Mouse (Mus musculus) hindbrain, embryonic 13.5 days (tissue): ENCODE measurements at regions not wholly inside any gene's neighbourhood (a gene's known extent, or its start where the extent isn't known, plus 50 kb on each side); places are given as distances from the start of the nearest gene placed in this dataset.

Source experiments
- ATAC-seq: fragments of 200-750 bp; cut with Nextera tagmentation; 2 replicates; pipeline ENCODE4 v1.8.0; 2017; ENCODE audit warnings: moderate TSS enrichment; ENCODE audit not compliant: low FRiP score
- H3K27ac ChIP-seq: fragments of 300-500 bp; sonication (generic); 2 replicates; pipeline ENCODE4 v1.5.1; 2015; ENCODE audit warnings: inconsistent platforms, mild to moderate bottlenecking, moderate library complexity
- H3K27me3 ChIP-seq: fragments of 300-500 bp; sonication (generic); 2 replicates; pipeline ENCODE4 v1.6.1; 2015; ENCODE audit warnings: mild to moderate bottlenecking, inconsistent platforms
- H3K36me3 ChIP-seq: fragments of 300-500 bp; sonication (generic); 2 replicates; pipeline ENCODE4 v1.6.1; 2015; ENCODE audit warnings: mild to moderate bottlenecking, inconsistent platforms
- H3K4me1 ChIP-seq: fragments of 300-500 bp; sonication (generic); replicated peaks from 2 replicates; pipeline ENCODE4 v1.6.1; 2015; ENCODE audit warnings: inconsistent platforms
- H3K4me2 ChIP-seq: fragments of 300-500 bp; sonication (generic); 2 replicates; pipeline ENCODE4 v1.6.1; 2015; ENCODE audit warnings: inconsistent platforms, mild to moderate bottlenecking, moderate library complexity
- H3K4me3 ChIP-seq: fragments of 300-500 bp; sonication (generic); 2 replicates; pipeline ENCODE4 v1.5.1; 2015; ENCODE audit warnings: mild to moderate bottlenecking, inconsistent platforms
- H3K9ac ChIP-seq: fragments of 300-500 bp; sonication (generic); 2 replicates; pipeline ENCODE4 v1.6.1; 2015; ENCODE audit warnings: mild to moderate bottlenecking, inconsistent platforms
- H3K9me3 ChIP-seq: fragments of 300-500 bp; sonication (generic); 2 replicates; pipeline ENCODE4 v1.6.1; 2016; ENCODE audit warnings: inconsistent platforms
- WGBS: fragments of 180-500 bp; shearing (Covaris S2); methylation state at CpG from one replicate; pipeline ENCODE4 v1.1.7; 2015; 5-methylcytosine and 5-hydroxymethylcytosine counted together

DNA sequence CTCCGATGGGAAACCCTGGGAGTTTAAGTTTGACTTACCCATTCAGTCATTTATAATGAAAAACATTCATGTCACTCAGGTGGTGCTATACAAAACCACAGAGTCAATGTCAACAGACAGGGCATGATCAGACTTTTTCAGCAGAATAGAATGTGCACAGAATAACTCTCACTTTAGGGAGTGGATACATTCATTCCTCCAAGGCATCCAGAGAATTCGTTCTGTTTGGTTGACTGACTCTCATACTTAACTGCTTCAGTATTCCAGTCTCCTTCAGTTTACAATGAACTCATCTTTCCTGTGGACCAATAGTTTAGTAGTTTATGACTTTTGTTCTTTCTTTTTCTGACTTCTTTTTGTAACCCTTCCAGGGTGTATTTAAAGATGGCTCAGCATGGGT lies 225.1 kb downstream of the AI593442 start:
- Histone ChIP-seq H3K4me1 (no peaks in the 10 kb centered on the region), H3K36me3 (no peaks in the 10 kb centered on the region), H3K27ac (no peak overlapping the region), H3K9ac (no peak overlapping the region), H3K4me2 (no peak overlapping the region), H3K27me3 (no peaks in the 10 kb centered on the region), H3K9me3 (no peaks in the 10 kb centered on the region), H3K4me3 (no peak overlapping the region)
- WGBS: 83% methylated on average over 2 of the region's 2 CpGs
- no peak for ATAC-seq

DNA sequence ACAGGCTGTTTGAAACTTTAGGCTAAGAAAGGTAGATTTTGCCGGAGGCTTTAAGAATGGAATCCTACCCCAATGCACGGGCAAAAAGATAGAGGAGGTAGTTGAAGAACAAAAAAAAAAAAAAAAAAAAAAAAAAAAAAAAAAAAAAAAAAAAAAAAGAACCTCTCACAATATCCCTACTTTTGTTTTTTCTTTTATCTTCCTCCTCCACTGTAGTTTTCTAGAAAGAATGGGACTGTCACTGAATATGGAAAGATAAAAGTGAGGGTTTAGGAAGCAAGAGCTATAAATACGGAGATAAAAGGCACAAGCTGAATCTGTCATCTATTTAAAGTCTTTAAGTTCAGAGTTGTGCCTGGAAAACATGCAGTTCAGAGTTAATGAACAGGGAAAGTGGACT lies 227.8 kb downstream of the AI593442 start:
- 89% methylated on average over 3 of the region's 3 CpGs for WGBS
- Histone ChIP-seq H3K9me3 (no peaks in the 10 kb centered on the region), H3K4me1 (no peaks in the 10 kb centered on the region), H3K36me3 (no peaks in the 10 kb centered on the region), H3K4me3 (no peak overlapping the region), H3K9ac (no peak overlapping the region), H3K27ac (no peak overlapping the region), H3K27me3 (no peaks in the 10 kb centered on the region), H3K4me2 (no peak overlapping the region)
- ATAC-seq: no peak

DNA sequence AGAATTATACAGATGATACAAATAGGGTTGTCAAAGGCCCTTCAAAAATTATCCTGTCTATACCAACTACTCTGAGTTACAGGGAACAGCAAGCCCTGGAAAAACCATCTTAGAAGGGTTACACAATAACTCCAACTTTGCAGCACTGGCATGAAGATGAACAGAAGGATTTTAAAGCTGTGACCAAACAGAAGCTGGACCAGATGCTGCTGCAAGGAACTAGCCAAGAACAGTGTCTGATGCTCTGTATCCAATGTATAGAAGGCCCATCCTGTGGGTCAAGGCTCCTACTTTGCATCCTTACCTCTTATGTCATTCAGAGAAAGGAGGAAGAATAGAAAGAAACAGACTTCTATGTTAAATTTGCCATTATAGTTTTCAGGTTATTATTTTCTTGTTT lies 231.3 kb downstream of the AI593442 start:
- Histone ChIP-seq H3K36me3 (no peaks in the 10 kb centered on the region), H3K4me2 (no peak overlapping the region), H3K4me3 (no peak overlapping the region), H3K9ac (no peak overlapping the region), H3K9me3 (no peaks in the 10 kb centered on the region), H3K27ac (no peak overlapping the region), H3K27me3 (no peaks in the 10 kb centered on the region), H3K4me1 (no peaks in the 10 kb centered on the region)
- ATAC-seq: no peak

DNA sequence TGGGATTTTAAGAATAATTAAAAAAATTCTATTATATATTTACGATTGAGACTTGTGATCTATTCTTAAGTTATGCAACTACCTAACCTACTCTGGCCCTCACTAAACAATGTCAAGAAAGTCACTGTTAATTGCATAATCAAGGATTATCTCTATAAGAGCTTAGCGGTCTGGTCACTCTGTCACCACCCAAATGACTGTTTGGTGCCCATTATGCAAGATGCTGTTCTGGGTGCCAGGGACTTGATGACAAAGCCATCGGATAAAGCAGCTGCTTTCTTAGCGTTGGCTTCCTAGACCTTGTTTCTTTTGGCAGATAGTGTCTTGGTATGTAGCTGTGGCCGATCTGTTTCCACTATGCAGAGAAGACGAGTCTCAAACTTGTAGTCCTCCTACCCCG lies 236.4 kb downstream of the AI593442 start:
- Histone ChIP-seq H3K9me3 (no peaks in the 10 kb centered on the region), H3K4me3 (no peak overlapping the region), H3K9ac (no peak overlapping the region), H3K27me3 (no peaks in the 10 kb centered on the region), H3K27ac (no peak overlapping the region), H3K4me2 (no peak overlapping the region), H3K4me1 (no peaks in the 10 kb centered on the region), H3K36me3 (no peaks in the 10 kb centered on the region)
- ATAC-seq: no peak
- 91% methylated on average over 7 of the region's 7 CpGs for WGBS

DNA sequence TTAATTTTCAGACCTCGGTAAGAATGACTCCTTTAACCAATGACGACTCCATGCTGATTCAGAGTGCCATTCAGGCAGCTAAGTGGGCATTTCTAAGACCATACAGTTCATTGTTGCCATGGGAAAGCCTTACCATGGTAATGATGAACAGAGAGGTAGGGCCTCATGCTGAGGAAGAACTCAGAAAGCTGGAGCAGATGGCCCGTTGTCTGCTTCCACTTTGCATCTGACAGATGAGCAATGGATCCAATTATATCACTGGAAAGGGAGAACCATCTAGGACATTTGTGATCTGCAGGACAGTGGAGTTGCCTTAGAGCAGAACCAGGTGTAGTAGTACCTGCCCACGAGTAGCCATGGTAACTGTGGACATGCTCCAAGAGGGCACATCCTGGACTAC lies 245.4 kb downstream of the AI593442 start:
- Histone ChIP-seq H3K4me2 (no peak overlapping the region), H3K4me1 (peaks cover 8% of the 10 kb centered on the region; the same call in 1 of the 2 replicates), H3K36me3 (no peaks in the 10 kb centered on the region), H3K27me3 (no peaks in the 10 kb centered on the region), H3K9me3 (no peaks in the 10 kb centered on the region), H3K27ac (no peak overlapping the region), H3K4me3 (no peak overlapping the region), H3K9ac (no peak overlapping the region)
- 51% methylated on average over 4 of the region's 4 CpGs for WGBS
- no peak for ATAC-seq

DNA sequence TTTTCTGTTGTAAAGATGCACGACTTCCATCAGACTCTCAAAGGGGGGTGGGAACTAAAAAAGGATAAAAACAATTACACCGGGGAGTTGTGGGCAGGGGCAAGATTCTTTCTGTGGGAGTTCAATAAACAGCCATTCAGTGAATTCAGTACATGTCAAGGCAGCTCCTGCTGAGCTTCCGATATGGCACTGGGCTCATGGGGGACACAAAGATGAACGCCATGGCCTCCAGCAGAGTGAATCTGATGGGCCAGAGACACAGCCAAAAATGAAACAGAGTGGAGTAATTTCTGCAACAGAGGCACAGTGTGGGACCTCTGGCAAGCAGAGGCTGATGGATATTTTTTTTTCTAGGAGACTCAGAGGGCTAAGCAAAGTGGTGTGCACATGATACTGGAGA lies 254.2 kb downstream of the AI593442 start:
- no peaks in the 10 kb centered on the region for H3K9me3 ChIP-seq
- no peaks in the 10 kb centered on the region for H3K27me3 ChIP-seq
- H3K9ac ChIP-seq: no peak overlapping the region
- H3K4me2 ChIP-seq: no peak overlapping the region
- no peak for ATAC-seq
- no peak overlapping the region for H3K4me3 ChIP-seq
- H3K36me3 ChIP-seq: no peaks in the 10 kb centered on the region
- H3K27ac ChIP-seq: no peak overlapping the region
- WGBS: 13% methylated on average over 4 of the region's 4 CpGs
- H3K4me1 ChIP-seq: peaks cover 9% of the 10 kb centered on the region

DNA sequence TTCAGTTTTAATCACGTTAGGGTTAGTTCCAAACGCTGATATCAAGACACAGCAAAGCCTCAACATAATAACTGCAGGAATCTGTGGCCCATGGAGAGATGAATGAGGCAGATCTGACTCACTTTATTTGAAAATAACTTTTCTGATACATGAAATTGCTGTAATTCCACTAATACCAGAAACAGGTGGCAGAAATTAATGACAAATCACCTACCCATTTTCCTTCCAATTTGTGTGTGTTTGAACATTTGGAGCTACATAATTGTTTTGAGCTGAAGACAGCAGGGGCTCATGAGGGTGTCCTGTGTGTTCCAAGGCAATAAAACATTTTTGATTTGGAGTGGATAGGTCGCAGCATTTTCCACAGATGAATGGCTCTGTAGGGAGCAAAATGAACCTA lies 254.2 kb upstream of the Zc3h12c start:
- 69% methylated on average over 3 of the region's 3 CpGs for WGBS
- H3K36me3 ChIP-seq: no peaks in the 10 kb centered on the region
- no peak overlapping the region for H3K4me3 ChIP-seq
- no peaks in the 10 kb centered on the region for H3K27me3 ChIP-seq
- no peak overlapping the region for H3K27ac ChIP-seq
- H3K9ac ChIP-seq: no peak overlapping the region
- peaks cover 9% of the 10 kb centered on the region for H3K4me1 ChIP-seq
- ATAC-seq: no peak
- no peaks in the 10 kb centered on the region for H3K9me3 ChIP-seq
- H3K4me2 ChIP-seq: no peak overlapping the region

DNA sequence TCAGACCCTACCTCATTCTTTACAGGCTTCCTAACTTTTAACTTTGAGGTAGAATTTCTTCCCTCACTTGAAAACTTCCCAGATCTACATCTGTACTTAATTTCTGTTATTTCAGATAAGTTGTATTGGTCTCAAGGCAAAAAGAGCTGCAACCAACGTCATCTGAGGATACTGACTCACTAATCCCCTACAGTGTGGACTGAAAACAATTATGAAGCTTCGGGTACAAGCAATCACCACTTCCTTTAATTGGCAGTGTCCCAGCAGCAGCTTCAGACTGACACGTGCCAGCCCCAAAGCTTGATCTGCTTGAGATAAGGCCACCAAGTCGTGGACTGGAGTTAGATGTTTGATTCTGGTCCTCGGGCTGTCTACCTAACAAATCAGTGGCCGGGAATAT lies 247.3 kb upstream of the Zc3h12c start:
- no peak overlapping the region for H3K27ac ChIP-seq
- 76% methylated on average over 6 of the region's 6 CpGs for WGBS
- H3K4me1 ChIP-seq: no peaks in the 10 kb centered on the region
- H3K9me3 ChIP-seq: no peaks in the 10 kb centered on the region
- no peak overlapping the region for H3K9ac ChIP-seq
- no peaks in the 10 kb centered on the region for H3K36me3 ChIP-seq
- no peaks in the 10 kb centered on the region for H3K27me3 ChIP-seq
- no peak overlapping the region for H3K4me3 ChIP-seq
- no peak overlapping the region for H3K4me2 ChIP-seq
- ATAC-seq: no peak

DNA sequence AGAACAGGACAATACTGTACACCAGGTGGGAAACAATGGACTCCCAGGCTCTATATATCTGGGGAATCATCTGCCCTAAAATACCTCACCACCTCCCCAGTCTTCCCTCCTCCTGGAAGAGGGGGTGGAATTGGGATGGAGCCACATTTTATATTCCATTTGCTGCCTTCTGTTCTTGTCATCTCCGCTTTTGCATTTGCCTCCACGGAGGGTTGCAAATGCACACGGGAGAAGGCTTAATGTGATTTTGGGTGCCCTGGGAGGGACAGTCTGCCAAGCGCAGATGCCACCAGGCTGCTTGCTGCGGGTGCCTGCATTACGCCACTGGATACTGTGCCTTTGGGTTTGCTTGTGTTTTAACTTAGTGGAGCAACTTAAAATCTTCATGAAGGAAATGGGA lies 239.5 kb upstream of the Zc3h12c start:
- Histone ChIP-seq H3K4me1 (no peaks in the 10 kb centered on the region), H3K36me3 (no peaks in the 10 kb centered on the region), H3K4me3 (no peak overlapping the region), H3K9me3 (no peaks in the 10 kb centered on the region), H3K27me3 (no peaks in the 10 kb centered on the region), H3K27ac (no peak overlapping the region), H3K9ac (no peak overlapping the region), H3K4me2 (no peak overlapping the region)
- ATAC-seq: no peak
- WGBS: 88% methylated on average over 6 of the region's 6 CpGs

DNA sequence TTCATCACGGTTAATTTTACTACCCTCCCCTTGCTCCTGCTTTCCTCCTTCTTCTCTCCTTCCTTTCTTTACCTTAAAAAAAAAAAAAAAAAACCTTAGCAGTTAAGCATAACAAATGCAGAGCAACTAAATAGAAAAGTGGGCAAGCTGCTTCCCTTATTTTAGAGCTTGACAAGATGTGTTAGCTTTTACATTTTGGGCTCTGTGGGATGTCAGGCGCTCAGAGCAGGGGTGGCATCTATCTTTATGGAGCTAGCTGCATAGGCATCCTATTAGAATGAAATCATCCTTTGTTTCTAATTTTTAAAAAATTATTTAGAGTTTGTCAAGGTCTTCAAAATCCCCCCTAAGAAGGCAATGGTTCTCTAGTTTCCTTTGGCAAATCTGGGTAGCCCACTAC lies 234.1 kb upstream of the Zc3h12c start:
- no peak for ATAC-seq
- no peaks in the 10 kb centered on the region for H3K27me3 ChIP-seq
- WGBS: 80% methylated on average over 2 of the region's 2 CpGs

DNA sequence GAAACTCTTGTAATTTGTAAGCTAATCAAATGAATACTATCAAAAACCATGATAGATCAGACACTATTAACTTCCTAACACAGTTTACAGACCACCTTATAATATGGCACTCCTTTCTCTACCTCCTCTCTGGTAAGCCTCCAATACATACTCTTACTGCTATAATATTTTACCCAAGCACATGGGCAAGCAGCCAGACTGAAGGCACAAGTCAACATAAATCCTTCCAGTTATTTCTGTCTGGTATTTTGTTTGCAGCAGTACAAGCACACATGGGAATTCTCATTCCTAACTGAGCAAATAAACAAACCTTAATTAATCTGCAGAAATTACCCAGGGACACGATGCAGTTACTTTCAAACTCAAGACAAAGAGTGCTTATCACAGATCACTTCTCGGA lies 210.7 kb upstream of the Zc3h12c start:
- no peaks in the 10 kb centered on the region for H3K9me3 ChIP-seq
- no peak overlapping the region for H3K4me2 ChIP-seq
- no peak overlapping the region for H3K27ac ChIP-seq
- H3K27me3 ChIP-seq: no peaks in the 10 kb centered on the region
- no peaks in the 10 kb centered on the region for H3K4me1 ChIP-seq
- no peak overlapping the region for H3K9ac ChIP-seq
- 84% methylated on average over 2 of the region's 2 CpGs for WGBS
- ATAC-seq: no peak
- no peaks in the 10 kb centered on the region for H3K36me3 ChIP-seq
- no peak overlapping the region for H3K4me3 ChIP-seq

More for the DNA sequence above, 234.1 kb upstream of the Zc3h12c start:
- Histone ChIP-seq H3K4me3 (no peak overlapping the region), H3K4me1 (no peaks in the 10 kb centered on the region), H3K9me3 (no peaks in the 10 kb centered on the region), H3K9ac (no peak overlapping the region), H3K27ac (no peak overlapping the region), H3K36me3 (no peaks in the 10 kb centered on the region), H3K4me2 (no peak overlapping the region)

DNA sequence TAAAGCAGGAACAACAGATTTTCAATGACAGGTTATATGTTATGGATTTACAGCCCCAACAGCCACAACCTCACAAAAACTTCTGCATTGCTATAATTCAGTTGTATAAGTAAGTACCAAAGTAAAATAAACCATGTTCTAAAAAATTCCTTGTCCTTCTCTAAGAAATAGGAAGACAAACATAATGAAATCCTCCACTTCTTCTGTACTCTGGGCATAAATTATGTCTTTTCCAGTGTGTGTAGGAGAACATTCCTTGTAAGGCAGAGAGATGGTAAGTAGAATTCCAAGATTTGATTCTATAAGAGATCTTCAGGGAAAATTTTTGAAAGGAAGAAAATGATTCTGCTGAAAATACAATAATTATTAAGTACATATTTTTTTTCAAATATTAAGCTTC lies 209.4 kb upstream of the Zc3h12c start:
- H3K36me3 ChIP-seq: no peaks in the 10 kb centered on the region
- no peaks in the 10 kb centered on the region for H3K4me1 ChIP-seq
- H3K9me3 ChIP-seq: no peaks in the 10 kb centered on the region
- H3K4me3 ChIP-seq: no peak overlapping the region
- no peak overlapping the region for H3K27ac ChIP-seq
- no peak overlapping the region for H3K4me2 ChIP-seq
- ATAC-seq: no peak
- no peak overlapping the region for H3K9ac ChIP-seq
- H3K27me3 ChIP-seq: no peaks in the 10 kb centered on the region

DNA sequence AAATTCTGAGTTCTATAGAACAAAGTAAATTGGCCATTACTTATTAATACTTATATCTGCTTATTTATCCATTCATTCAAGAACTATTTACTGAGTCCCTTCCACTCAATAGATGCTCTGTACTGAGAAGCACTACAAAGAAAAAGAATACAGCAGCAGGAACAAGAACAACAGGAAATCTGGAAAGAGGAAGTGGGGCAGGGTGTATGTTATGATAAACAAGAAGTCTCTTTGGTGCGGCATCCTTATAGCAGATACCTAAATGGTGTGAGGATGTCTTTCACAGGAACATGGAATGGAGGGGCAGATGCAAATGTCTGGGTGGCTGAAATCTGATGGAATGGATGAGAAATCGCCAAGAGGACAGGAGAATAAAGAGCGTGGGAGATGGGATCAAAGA lies 208.5 kb upstream of the Zc3h12c start:
- H3K9me3 ChIP-seq: no peaks in the 10 kb centered on the region
- H3K4me1 ChIP-seq: no peaks in the 10 kb centered on the region
- H3K36me3 ChIP-seq: no peaks in the 10 kb centered on the region
- H3K27me3 ChIP-seq: no peaks in the 10 kb centered on the region
- no peak overlapping the region for H3K4me2 ChIP-seq
- no peak for ATAC-seq
- 95% methylated on average over 3 of the region's 3 CpGs for WGBS
- no peak overlapping the region for H3K9ac ChIP-seq
- no peak overlapping the region for H3K4me3 ChIP-seq
- no peak overlapping the region for H3K27ac ChIP-seq

DNA sequence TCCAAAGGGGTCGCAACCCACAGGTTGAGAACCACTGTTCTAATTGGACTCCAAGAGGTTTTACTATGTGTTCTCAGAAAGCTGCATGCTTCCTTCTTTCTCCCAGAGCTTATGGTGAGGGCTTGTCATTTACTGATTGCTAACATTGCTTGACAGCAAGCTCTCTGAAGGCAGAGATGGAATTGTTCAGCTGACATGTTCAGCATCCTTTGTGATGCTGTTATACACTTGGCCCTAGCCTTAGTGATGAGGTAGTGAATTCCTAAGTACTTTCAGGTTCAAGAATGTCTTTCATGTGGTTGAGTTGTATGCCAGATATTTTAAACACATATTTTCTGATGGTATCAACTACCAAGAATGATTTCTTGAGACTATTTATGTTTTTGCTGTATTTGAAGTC lies 202.9 kb upstream of the Zc3h12c start:
- Histone ChIP-seq H3K36me3 (no peaks in the 10 kb centered on the region), H3K27me3 (no peaks in the 10 kb centered on the region), H3K4me3 (no peak overlapping the region), H3K9ac (no peak overlapping the region), H3K4me1 (peaks cover 7% of the 10 kb centered on the region), H3K4me2 (no peak overlapping the region), H3K9me3 (no peaks in the 10 kb centered on the region), H3K27ac (no peak overlapping the region)
- no peak for ATAC-seq
- 93% methylated on average over 1 of the region's 1 CpGs for WGBS
